Mouse (Mus musculus): Measurements from ENCODE around the gene Ago1. TPM values are rescaled to one million over a fixed set of nuclear protein-coding genes. Genes with fewer than 3 reads are reported as not detected.

The Ago1 gene
- polyA plus RNA-seq, 1 experiment from 2014 or later, result 5.4 TPM

DNA sequence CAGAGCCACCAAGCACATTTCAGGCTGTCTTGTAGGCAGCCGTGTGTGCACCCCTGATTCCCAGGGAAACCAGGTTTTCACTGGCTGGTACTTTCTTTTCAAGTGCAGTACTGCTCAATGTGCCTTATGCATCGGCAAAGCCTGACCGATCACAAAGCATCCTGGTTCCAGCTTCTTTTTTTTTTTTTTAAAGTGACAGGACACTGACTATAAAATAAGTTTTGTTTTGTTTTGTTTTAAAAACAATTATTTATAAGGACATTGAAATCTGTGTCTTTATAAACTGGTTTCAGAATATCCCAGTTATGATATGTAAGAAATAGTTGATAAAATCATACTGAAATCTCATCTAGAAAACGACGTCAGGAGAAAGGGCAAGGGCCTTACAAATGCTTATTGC, 23.6 kb upstream of the Ago1 start:
- no peak for TF ChIP-seq EP300 (IDR thresholded peaks at IDR 0.05)
- TF ChIP-seq CTCF (IDR thresholded peaks at IDR 0.05), result no peak
- H3K4me1 ChIP-seq (ENCODE audit: insufficient read depth, low read depth, low read length), result no peaks in the 10 kb centered on the region
- peaks cover 4% of the 10 kb centered on the region; the same call in 1 of the 2 replicates for H3K36me3 ChIP-seq (ENCODE audit: insufficient read depth, low read length)
- ATAC-seq, result no peak
- H3K9ac ChIP-seq (replicated peaks; ENCODE audit: low read depth), result no peak overlapping the region
- no peak overlapping the region for H3K4me2 ChIP-seq (replicated peaks; ENCODE audit: low read depth, low read length)
- H3K27me3 ChIP-seq (replicated peaks; ENCODE audit: insufficient read depth, low read length), result no peaks in the 10 kb centered on the region
- no peak for DNase-seq (ENCODE audit: low spot score)
- 65% methylated on average over 5 of the region's 5 CpGs for WGBS
- no peaks in the 10 kb centered on the region for H3K9me3 ChIP-seq (ENCODE audit: low read length)
- no peak overlapping the region for H3K4me3 ChIP-seq (ENCODE audit: low read depth, low read length)
- H3K27ac ChIP-seq (ENCODE audit: low read length), result no peak overlapping the region

GRCm38 (mm10) chr4:126490726-126491125, 22.3 kb upstream of the Ago1 start:
- no peak overlapping the region for H3K27ac ChIP-seq (ENCODE audit: low read length)
- DNase-seq (ENCODE audit: low spot score), result no peak
- no peaks in the 10 kb centered on the region for H3K9me3 ChIP-seq (ENCODE audit: low read length)
- H3K4me3 ChIP-seq (ENCODE audit: low read depth, low read length), result no peak overlapping the region
- no peak overlapping the region for H3K9ac ChIP-seq (replicated peaks; ENCODE audit: low read depth)
- WGBS, result 71% methylated on average over 12 of the region's 12 CpGs
- no peaks in the 10 kb centered on the region for H3K27me3 ChIP-seq (replicated peaks; ENCODE audit: insufficient read depth, low read length)
- H3K36me3 ChIP-seq (ENCODE audit: insufficient read depth, low read length), result no peaks in the 10 kb centered on the region
- no peak for ATAC-seq
- no peak for TF ChIP-seq CTCF (IDR thresholded peaks at IDR 0.05)
- no peak for TF ChIP-seq EP300 (IDR thresholded peaks at IDR 0.05)
- no peak overlapping the region for H3K4me2 ChIP-seq (replicated peaks; ENCODE audit: low read depth, low read length)
- H3K4me1 ChIP-seq (ENCODE audit: insufficient read depth, low read depth, low read length), result no peaks in the 10 kb centered on the region

DNA sequence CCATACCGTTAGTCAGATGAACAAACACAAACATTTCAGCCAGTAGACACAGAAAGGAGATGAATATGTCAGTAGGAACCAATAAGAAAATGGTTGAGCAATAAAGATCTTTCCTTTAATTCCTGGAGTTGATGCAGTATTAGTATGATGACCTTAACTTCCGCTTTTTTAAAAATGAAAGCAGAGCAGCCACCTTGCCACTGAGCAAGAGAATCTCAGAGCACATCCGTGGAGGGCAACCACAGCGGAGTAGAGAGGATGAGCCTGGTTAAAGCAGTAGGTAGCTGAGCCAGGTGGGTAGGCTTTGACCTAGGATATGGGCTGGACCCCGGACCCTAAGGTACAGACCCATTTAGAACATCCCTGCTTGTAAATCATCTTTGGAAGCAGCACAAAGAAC, 21.4 kb upstream of the Ago1 start:
- no peak overlapping the region for H3K4me2 ChIP-seq (replicated peaks; ENCODE audit: low read depth, low read length)
- WGBS, result 81% methylated on average over 5 of the region's 5 CpGs
- no peak overlapping the region for H3K9ac ChIP-seq (replicated peaks; ENCODE audit: low read depth)
- DNase-seq (ENCODE audit: low spot score), result no peak
- no peak for ATAC-seq
- no peak overlapping the region for H3K27ac ChIP-seq (ENCODE audit: low read length)
- no peak for TF ChIP-seq CTCF (IDR thresholded peaks at IDR 0.05)
- TF ChIP-seq EP300 (IDR thresholded peaks at IDR 0.05), result no peak
- H3K27me3 ChIP-seq (replicated peaks; ENCODE audit: insufficient read depth, low read length), result no peaks in the 10 kb centered on the region
- no peak overlapping the region for H3K4me3 ChIP-seq (ENCODE audit: low read depth, low read length)
- H3K36me3 ChIP-seq (ENCODE audit: insufficient read depth, low read length), result no peaks in the 10 kb centered on the region
- no peaks in the 10 kb centered on the region for H3K4me1 ChIP-seq (ENCODE audit: insufficient read depth, low read depth, low read length)
- no peaks in the 10 kb centered on the region for H3K9me3 ChIP-seq (ENCODE audit: low read length)

- ATAC-seq, result no peak
Observed at GRCm38 (mm10) chr4:126486217-126486616, 17.8 kb upstream of the Ago1 start.

GRCm38 (mm10) chr4:126485065-126485464, 16.7 kb upstream of the Ago1 start:
- 61% methylated on average over 2 of the region's 2 CpGs for WGBS
- TF ChIP-seq EP300 (IDR thresholded peaks at IDR 0.05) (no peak), CTCF (IDR thresholded peaks at IDR 0.05) (no peak)
- no peak for ATAC-seq
- H3K4me3 ChIP-seq (ENCODE audit: low read depth, low read length), result no peak overlapping the region
- H3K9ac ChIP-seq (replicated peaks; ENCODE audit: low read depth), result no peak overlapping the region
- no peaks in the 10 kb centered on the region for H3K27me3 ChIP-seq (replicated peaks; ENCODE audit: insufficient read depth, low read length)
- no peak overlapping the region for H3K4me2 ChIP-seq (replicated peaks; ENCODE audit: low read depth, low read length)
- no peak overlapping the region for H3K27ac ChIP-seq (ENCODE audit: low read length)
- H3K9me3 ChIP-seq (ENCODE audit: low read length), result no peaks in the 10 kb centered on the region
- DNase-seq (ENCODE audit: low spot score), result no peak
- no peaks in the 10 kb centered on the region for H3K36me3 ChIP-seq (ENCODE audit: insufficient read depth, low read length)
- H3K4me1 ChIP-seq (ENCODE audit: insufficient read depth, low read depth, low read length), result no peaks in the 10 kb centered on the region

More at GRCm38 (mm10) chr4:126486217-126486616, 17.8 kb upstream of the Ago1 start:
- TF ChIP-seq CTCF (IDR thresholded peaks at IDR 0.05) (no peak; the same call in 1 of the 2 replicates), EP300 (IDR thresholded peaks at IDR 0.05) (no peak)
- Histone ChIP-seq H3K4me3 (ENCODE audit: low read depth, low read length) (no peak overlapping the region), H3K27ac (ENCODE audit: low read length) (no peak overlapping the region), H3K4me2 (replicated peaks; ENCODE audit: low read depth, low read length) (no peak overlapping the region), H3K9ac (replicated peaks; ENCODE audit: low read depth) (no peak overlapping the region), H3K9me3 (ENCODE audit: low read length) (no peaks in the 10 kb centered on the region), H3K4me1 (ENCODE audit: insufficient read depth, low read depth, low read length) (no peaks in the 10 kb centered on the region), H3K27me3 (replicated peaks; ENCODE audit: insufficient read depth, low read length) (no peaks in the 10 kb centered on the region), H3K36me3 (ENCODE audit: insufficient read depth, low read length) (no peaks in the 10 kb centered on the region)
- no peak for DNase-seq (ENCODE audit: low spot score)
- 76% methylated on average over 1 of the region's 1 CpGs for WGBS

DNA sequence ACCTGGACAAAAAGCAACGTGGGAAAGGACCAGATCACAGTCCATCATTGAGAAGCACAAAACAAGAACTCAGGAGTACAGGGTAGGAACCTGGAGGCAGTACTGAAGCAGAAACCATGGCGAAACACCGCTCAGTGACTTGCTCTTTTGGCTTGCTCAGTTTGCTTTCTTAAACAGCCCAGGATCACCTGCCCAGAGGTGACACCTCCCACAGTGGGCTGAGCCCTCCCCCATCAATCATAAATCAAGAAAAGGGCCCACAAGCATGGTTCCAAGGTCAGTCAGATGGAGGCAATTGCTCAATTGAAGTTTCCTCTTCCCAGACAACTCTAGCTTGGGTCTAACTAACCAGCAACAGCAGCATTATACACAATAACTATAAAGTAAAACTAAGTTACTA, 15.5 kb upstream of the Ago1 start:
- 79% methylated on average over 3 of the region's 3 CpGs for WGBS
- no peak overlapping the region for H3K9ac ChIP-seq (replicated peaks; ENCODE audit: low read depth)
- DNase-seq (ENCODE audit: low spot score) (no peak), ATAC-seq (no peak)
- no peaks in the 10 kb centered on the region for H3K27me3 ChIP-seq (replicated peaks; ENCODE audit: insufficient read depth, low read length)
- H3K27ac ChIP-seq (ENCODE audit: low read length), result no peak overlapping the region
- H3K4me2 ChIP-seq (replicated peaks; ENCODE audit: low read depth, low read length), result no peak overlapping the region
- no peak overlapping the region for H3K4me3 ChIP-seq (ENCODE audit: low read depth, low read length)
- no peaks in the 10 kb centered on the region for H3K9me3 ChIP-seq (ENCODE audit: low read length)
- H3K4me1 ChIP-seq (ENCODE audit: insufficient read depth, low read depth, low read length), result no peaks in the 10 kb centered on the region
- no peaks in the 10 kb centered on the region for H3K36me3 ChIP-seq (ENCODE audit: insufficient read depth, low read length)
- TF ChIP-seq CTCF (IDR thresholded peaks at IDR 0.05) (no peak), EP300 (IDR thresholded peaks at IDR 0.05) (no peak)

- no peaks in the 10 kb centered on the region for H3K27me3 ChIP-seq (replicated peaks; ENCODE audit: insufficient read depth, low read length)
- no peaks in the 10 kb centered on the region for H3K36me3 ChIP-seq (ENCODE audit: insufficient read depth, low read length)
- H3K4me2 ChIP-seq (replicated peaks; ENCODE audit: low read depth, low read length), result no peak overlapping the region
- no peak for ATAC-seq
- TF ChIP-seq EP300 (IDR thresholded peaks at IDR 0.05), result no peak
- no peak for TF ChIP-seq CTCF (IDR thresholded peaks at IDR 0.05)
- DNase-seq (ENCODE audit: low spot score), result no peak
- H3K9ac ChIP-seq (replicated peaks; ENCODE audit: low read depth), result no peak overlapping the region
- WGBS, result 71% methylated on average over 12 of the region's 12 CpGs
- H3K27ac ChIP-seq (ENCODE audit: low read length), result no peak overlapping the region
- H3K4me3 ChIP-seq (ENCODE audit: low read depth, low read length), result no peak overlapping the region
- H3K4me1 ChIP-seq (ENCODE audit: insufficient read depth, low read depth, low read length), result no peaks in the 10 kb centered on the region
- H3K9me3 ChIP-seq (ENCODE audit: low read length), result no peaks in the 10 kb centered on the region
Observed at GRCm38 (mm10) chr4:126482951-126483350, 14.6 kb upstream of the Ago1 start.

All from lung, postnatal 0 days (tissue).